Mouse (Mus musculus): ENCODE data around the gene Gopc. TPM values are rescaled to one million over a fixed set of nuclear protein-coding genes. Genes with fewer than 3 reads are reported as not detected.
A peak's percentile ranks its signal among the peaks of the same experiment; 100 is the strongest.

The Gopc gene
- total and polyA plus RNA-seq, 2 experiments = 3.7 to 14.9 TPM

DNA sequence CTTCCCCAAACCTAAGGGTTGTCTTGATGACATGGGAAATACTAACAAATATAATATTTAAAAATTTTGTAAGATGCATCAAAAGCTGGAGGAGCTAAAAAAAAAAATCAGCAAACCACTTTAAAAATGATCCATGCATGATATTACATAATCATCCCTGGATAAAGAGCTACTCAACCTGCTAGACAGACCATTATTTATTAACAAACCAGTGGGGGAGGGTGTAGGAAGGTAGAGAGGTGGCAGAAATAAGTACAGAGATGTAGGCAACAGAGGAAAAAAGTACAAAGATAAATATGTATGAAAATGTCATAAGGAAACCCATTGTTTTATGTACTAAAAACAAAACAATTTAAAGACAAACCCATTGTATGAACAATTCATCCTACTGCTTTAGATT, 7.3 kb downstream of the Gopc start:
- no peak overlapping the region for H3K9ac ChIP-seq (ENCODE audit: low read depth, low read length)
- no peak for TF ChIP-seq CTCF (IDR thresholded peaks at IDR 0.05; ENCODE audit: low read depth, low read length)
- TF ChIP-seq POLR2A (IDR thresholded peaks at IDR 0.05; ENCODE audit: extremely low read depth, insufficient read depth, low read length) = no peak
- no peak overlapping the region for H3K27ac ChIP-seq (replicated peaks; ENCODE audit: insufficient read depth, low read depth, low read length)
- H3K79me2 ChIP-seq (ENCODE audit: control insufficient read depth, insufficient read depth, low read length) = peaks cover 12% of the 10 kb centered on the region; the same call in 1 of the 2 replicates
- no peaks in the 10 kb centered on the region for H3K36me3 ChIP-seq (ENCODE audit: control insufficient read depth, insufficient read depth, low read length)
- H3K4me3 ChIP-seq (ENCODE audit: insufficient read depth, low read depth, low read length) = no peak overlapping the region
- peak; percentile 82 for DNase-seq (ENCODE audit: extremely low read depth, low read depth, low spot score)
- peaks cover 10% of the 10 kb centered on the region; the same call in 1 of the 2 replicates for H3K4me1 ChIP-seq (ENCODE audit: control insufficient read depth, insufficient read depth, low read length)
- no peaks in the 10 kb centered on the region for H3K27me3 ChIP-seq (ENCODE audit: control insufficient read depth, insufficient read depth, low read length)

DNA sequence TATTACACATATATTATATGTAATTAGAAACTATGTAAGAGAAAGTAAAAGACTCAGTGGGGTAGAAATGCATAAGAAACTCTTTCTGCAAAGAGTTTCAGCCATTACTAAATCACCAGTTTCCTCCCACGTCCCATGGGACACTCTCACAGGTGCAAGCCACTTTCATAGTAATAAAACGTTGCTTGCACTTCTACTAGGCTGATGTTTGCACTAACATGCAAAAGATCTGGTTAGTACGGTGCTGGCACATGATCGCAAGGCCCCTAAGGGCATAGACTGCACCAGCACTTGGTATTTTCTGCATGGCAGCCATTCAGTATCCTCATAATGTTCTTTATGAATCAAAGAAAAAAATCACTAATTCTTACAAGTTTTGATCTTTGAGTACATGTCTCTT, 8.1 kb downstream of the Gopc start:
- H3K36me3 ChIP-seq (ENCODE audit: control insufficient read depth, insufficient read depth, low read length) = no peaks in the 10 kb centered on the region
- 62% methylated on average over 4 of the region's 4 CpGs for WGBS
- no peak overlapping the region for H3K9ac ChIP-seq (ENCODE audit: low read depth, low read length)
- no peak for DNase-seq (ENCODE audit: extremely low read depth, low read depth, low spot score)
- peaks cover 12% of the 10 kb centered on the region; the same call in 1 of the 2 replicates for H3K79me2 ChIP-seq (ENCODE audit: control insufficient read depth, insufficient read depth, low read length)
- no peaks in the 10 kb centered on the region for H3K27me3 ChIP-seq (ENCODE audit: control insufficient read depth, insufficient read depth, low read length)
- H3K4me1 ChIP-seq (ENCODE audit: control insufficient read depth, insufficient read depth, low read length) = peaks cover 10% of the 10 kb centered on the region; the same call in 1 of the 2 replicates
- no peak overlapping the region for H3K4me3 ChIP-seq (ENCODE audit: insufficient read depth, low read depth, low read length)
- TF ChIP-seq CTCF (IDR thresholded peaks at IDR 0.05; ENCODE audit: low read depth, low read length) (no peak), POLR2A (IDR thresholded peaks at IDR 0.05; ENCODE audit: extremely low read depth, insufficient read depth, low read length) (no peak)
- no peak overlapping the region for H3K27ac ChIP-seq (replicated peaks; ENCODE audit: insufficient read depth, low read depth, low read length)

DNA sequence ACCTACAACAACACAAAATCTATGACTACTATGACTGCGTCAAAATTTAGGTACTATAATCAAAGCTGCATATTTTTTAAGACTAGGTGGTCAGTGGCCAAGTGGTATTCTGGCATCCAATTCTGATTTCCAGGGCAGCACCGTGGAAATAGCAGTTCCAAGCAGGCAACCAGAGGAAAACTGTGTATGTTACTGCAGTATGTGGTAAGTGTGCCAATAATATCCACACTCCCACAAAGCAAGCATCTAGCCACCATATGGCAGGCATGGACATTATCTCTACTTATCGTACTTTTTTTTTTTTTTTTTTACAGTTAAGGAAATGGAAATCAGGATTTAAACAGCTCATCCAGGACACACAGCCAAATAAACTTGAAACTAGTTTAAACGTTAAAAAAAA, 13.5 kb downstream of the Gopc start:
- H3K79me2 ChIP-seq (ENCODE audit: control insufficient read depth, insufficient read depth, low read length) = peaks cover 9% of the 10 kb centered on the region; the same call in 1 of the 2 replicates
- no peaks in the 10 kb centered on the region; the same call in 1 of the 2 replicates for H3K36me3 ChIP-seq (ENCODE audit: control insufficient read depth, insufficient read depth, low read length)
- H3K4me1 ChIP-seq (ENCODE audit: control insufficient read depth, insufficient read depth, low read length) = no peaks in the 10 kb centered on the region
- no peak for DNase-seq (ENCODE audit: extremely low read depth, low read depth, low spot score)
- no peak overlapping the region for H3K4me3 ChIP-seq (ENCODE audit: insufficient read depth, low read depth, low read length)
- WGBS = 78% methylated on average over 4 of the region's 4 CpGs
- no peak overlapping the region for H3K27ac ChIP-seq (replicated peaks; ENCODE audit: insufficient read depth, low read depth, low read length)
- no peaks in the 10 kb centered on the region for H3K27me3 ChIP-seq (ENCODE audit: control insufficient read depth, insufficient read depth, low read length)
- TF ChIP-seq POLR2A (IDR thresholded peaks at IDR 0.05; ENCODE audit: extremely low read depth, insufficient read depth, low read length) = no peak
- no peak for TF ChIP-seq CTCF (IDR thresholded peaks at IDR 0.05; ENCODE audit: low read depth, low read length)
- no peak overlapping the region for H3K9ac ChIP-seq (ENCODE audit: low read depth, low read length)

DNA sequence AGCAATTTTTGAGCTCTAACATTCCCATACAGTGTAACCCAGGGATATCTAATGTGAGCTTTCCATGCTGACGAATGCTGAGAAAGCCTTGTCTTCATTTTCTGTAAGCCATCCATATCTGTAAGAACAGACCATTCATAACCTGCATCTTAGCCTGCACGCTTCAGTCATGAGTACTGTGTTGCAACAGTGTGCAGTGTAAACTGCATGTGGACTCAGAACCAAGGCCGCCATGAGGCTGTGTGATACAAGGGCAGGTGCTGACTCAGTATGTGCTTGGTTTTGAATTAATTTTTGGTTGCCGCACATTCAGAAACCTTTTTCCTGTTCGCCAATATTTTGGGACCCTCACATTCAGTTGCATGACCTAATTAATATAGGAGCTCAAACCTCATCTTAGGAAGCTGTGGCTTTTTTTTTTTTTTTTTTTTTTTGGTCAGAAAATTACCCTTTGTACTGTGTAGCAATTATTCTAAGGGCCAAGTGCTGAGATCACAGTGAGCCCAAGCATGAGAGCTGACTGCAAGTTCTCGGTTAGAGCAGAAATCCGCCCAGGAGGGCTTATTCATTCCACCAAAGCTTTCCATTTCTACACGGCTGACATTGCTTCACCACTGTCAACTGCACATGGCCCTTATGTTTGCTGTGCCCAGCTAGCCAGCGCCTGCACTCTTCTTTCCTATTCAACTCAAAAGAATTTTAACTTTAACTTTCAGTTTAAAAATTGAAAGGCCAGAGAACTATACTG, 20.9 kb downstream of the Gopc start:
- Histone ChIP-seq H3K27me3 (ENCODE audit: control insufficient read depth, insufficient read depth, low read length) (no peaks in the 10 kb centered on the region), H3K4me1 (ENCODE audit: control insufficient read depth, insufficient read depth, low read length) (peaks cover 16% of the 10 kb centered on the region), H3K36me3 (ENCODE audit: control insufficient read depth, insufficient read depth, low read length) (peaks cover 9% of the 10 kb centered on the region), H3K4me3 (ENCODE audit: insufficient read depth, low read depth, low read length) (no peak overlapping the region), H3K27ac (replicated peaks; ENCODE audit: insufficient read depth, low read depth, low read length) (peak overlapping the region; percentile 64), H3K79me2 (ENCODE audit: control insufficient read depth, insufficient read depth, low read length) (no peaks in the 10 kb centered on the region; the same call in 1 of the 2 replicates), H3K9ac (ENCODE audit: low read depth, low read length) (no peak overlapping the region)
- TF ChIP-seq CTCF (IDR thresholded peaks at IDR 0.05; ENCODE audit: low read depth, low read length) (no peak), POLR2A (IDR thresholded peaks at IDR 0.05; ENCODE audit: extremely low read depth, insufficient read depth, low read length) (no peak)
- WGBS = 38% methylated on average over 9 of the region's 9 CpGs
- DNase-seq (ENCODE audit: extremely low read depth, low read depth, low spot score) = peak; percentile 93

DNA sequence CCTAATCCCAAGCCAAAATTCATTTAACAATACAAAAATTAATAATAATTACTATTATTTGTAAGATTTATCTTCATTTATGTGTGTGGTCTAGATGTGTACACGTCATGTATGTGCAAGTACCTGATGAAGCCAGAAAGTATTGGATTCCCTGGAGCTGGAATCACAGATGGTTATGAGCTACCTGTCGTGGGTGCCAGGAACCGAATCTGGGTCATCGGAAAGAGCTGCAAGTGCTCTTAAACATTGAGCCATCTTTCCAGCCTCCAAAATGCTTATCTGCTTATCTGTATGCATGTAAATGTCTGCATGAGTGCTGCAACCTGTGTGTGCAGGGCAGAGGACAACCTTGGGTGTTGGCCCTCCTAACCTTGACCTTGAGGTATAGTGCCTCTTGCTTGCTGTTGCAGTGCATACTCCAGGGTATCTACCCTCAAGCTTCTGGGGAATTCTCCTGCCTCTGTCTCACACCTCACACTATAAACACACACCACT, 21.6 kb downstream of the Gopc start:
- H3K4me3 ChIP-seq (ENCODE audit: insufficient read depth, low read depth, low read length) = no peak overlapping the region
- TF ChIP-seq POLR2A (IDR thresholded peaks at IDR 0.05; ENCODE audit: extremely low read depth, insufficient read depth, low read length) (no peak), CTCF (IDR thresholded peaks at IDR 0.05; ENCODE audit: low read depth, low read length) (no peak)
- WGBS = 19% methylated on average over 4 of the region's 4 CpGs
- no peak overlapping the region for H3K9ac ChIP-seq (ENCODE audit: low read depth, low read length)
- peak; percentile 69 for DNase-seq (ENCODE audit: extremely low read depth, low read depth, low spot score)
- H3K79me2 ChIP-seq (ENCODE audit: control insufficient read depth, insufficient read depth, low read length) = no peaks in the 10 kb centered on the region; the same call in 1 of the 2 replicates
- H3K27ac ChIP-seq (replicated peaks; ENCODE audit: insufficient read depth, low read depth, low read length) = peak overlapping the region; percentile 58
- H3K27me3 ChIP-seq (ENCODE audit: control insufficient read depth, insufficient read depth, low read length) = no peaks in the 10 kb centered on the region
- peaks cover 12% of the 10 kb centered on the region for H3K36me3 ChIP-seq (ENCODE audit: control insufficient read depth, insufficient read depth, low read length)
- H3K4me1 ChIP-seq (ENCODE audit: control insufficient read depth, insufficient read depth, low read length) = peaks cover 16% of the 10 kb centered on the region

DNA sequence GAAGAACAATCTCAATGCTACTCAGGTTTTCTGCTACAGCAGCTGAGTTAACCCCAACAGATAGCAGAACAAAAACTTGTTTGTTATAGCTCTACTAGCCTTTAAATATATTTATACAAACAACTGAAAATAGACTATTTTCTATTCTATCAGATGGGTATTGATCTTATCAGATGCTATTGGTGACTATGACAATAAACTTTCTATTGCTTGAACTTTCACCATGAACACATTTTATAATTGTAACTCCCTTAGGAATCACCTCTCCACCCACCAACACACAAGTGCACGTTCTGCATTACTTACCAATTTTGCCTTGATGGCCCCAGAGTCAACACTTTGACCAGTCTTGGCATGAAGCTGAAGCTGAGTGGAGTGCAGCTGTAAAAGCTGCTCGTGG, 23.5 kb downstream of the Gopc start, which contains the start of gene Gm26741:
Gm26741 (plus strand) TSS at position 301 of the 400 bp plus-strand sequence.
- no peak for DNase-seq (ENCODE audit: extremely low read depth, low read depth, low spot score)
- TF ChIP-seq POLR2A (IDR thresholded peaks at IDR 0.05; ENCODE audit: extremely low read depth, insufficient read depth, low read length) (no peak), CTCF (IDR thresholded peaks at IDR 0.05; ENCODE audit: low read depth, low read length) (no peak)
- no peak within 1 kb of the TSS for H3K4me3 ChIP-seq (ENCODE audit: insufficient read depth, low read depth, low read length)
- H3K9ac ChIP-seq (ENCODE audit: low read depth, low read length) = no peak within 1 kb of the TSS
- WGBS = 82% methylated on average over 2 of the region's 2 CpGs
- H3K27ac ChIP-seq (replicated peaks; ENCODE audit: insufficient read depth, low read depth, low read length) = peak within 1 kb of the TSS; percentile 20; the same call in 1 of the 2 replicates
- peaks cover 16% of the 10 kb centered on the region for H3K4me1 ChIP-seq (ENCODE audit: control insufficient read depth, insufficient read depth, low read length)
- H3K79me2 ChIP-seq (ENCODE audit: control insufficient read depth, insufficient read depth, low read length) = no peaks in the 10 kb centered on the region; the same call in 1 of the 2 replicates
- no peaks in the 10 kb centered on the region for H3K27me3 ChIP-seq (ENCODE audit: control insufficient read depth, insufficient read depth, low read length)
- peaks cover 14% of the 10 kb centered on the region for H3K36me3 ChIP-seq (ENCODE audit: control insufficient read depth, insufficient read depth, low read length)

Data from liver, adult 2 months (tissue).